Mouse (Mus musculus) c-Kit-positive CD71-positive TER-119-negative erythroid progenitor cells, embryonic 14.5 days (primary cell): ENCODE data around the gene Piezo1.
A peak's percentile ranks its signal among the peaks of the same experiment; 100 is the strongest.

ENCODE experiments used
- DNase-seq: peaks from one replicate; pipeline ENCODE4 v3.0.0-alpha.2; 2013; ENCODE audit warnings: low read depth

Gene Piezo1

GRCm38 (mm10) chr8:122457171-122457570, 94.0 kb downstream of the Piezo1 start:
- no peak for DNase-seq

GRCm38 (mm10) chr8:122454409-122454808, 96.7 kb downstream of the Piezo1 start:
- no peak for DNase-seq

- DNase-seq, result no peak
Measured at GRCm38 (mm10) chr8:122452154-122452553, 99.0 kb downstream of the Piezo1 start.

- DNase-seq, result no peak
Measured at GRCm38 (mm10) chr8:122451161-122451703, 99.9 kb downstream of the Piezo1 start.

- no peak for DNase-seq
Measured at GRCm38 (mm10) chr8:122445203-122445602, 105.9 kb downstream of the Piezo1 start.

GRCm38 (mm10) chr8:122444058-122444748, 106.9 kb downstream of the Piezo1 start:
- peak; percentile 77 for DNase-seq

- peak; percentile 98 for DNase-seq
Measured at GRCm38 (mm10) chr8:122443262-122444006, 107.7 kb downstream of the Piezo1 start, which contains the start of gene Mvd. Gene Mvd (minus strand): TSS chr8:122443422.

- DNase-seq, result no peak
Measured at GRCm38 (mm10) chr8:122442781-122443180, 108.3 kb downstream of the Piezo1 start.

GRCm38 (mm10) chr8:122442356-122442755, 108.8 kb downstream of the Piezo1 start:
- DNase-seq, result no peak

GRCm38 (mm10) chr8:122441326-122441725, 109.8 kb downstream of the Piezo1 start:
- no peak for DNase-seq

GRCm38 (mm10) chr8:122439336-122439735, 111.8 kb downstream of the Piezo1 start:
- DNase-seq, result no peak

GRCm38 (mm10) chr8:122437708-122438331, 113.3 kb downstream of the Piezo1 start:
- DNase-seq, result no peak

- DNase-seq, result no peak
Measured at GRCm38 (mm10) chr8:122436586-122437125, 114.5 kb downstream of the Piezo1 start.

GRCm38 (mm10) chr8:122436146-122436545, 115.0 kb downstream of the Piezo1 start:
- DNase-seq, result no peak

GRCm38 (mm10) chr8:122435375-122435774, 115.8 kb downstream of the Piezo1 start:
- no peak for DNase-seq

- no peak for DNase-seq
Measured at GRCm38 (mm10) chr8:122433269-122433905, 117.7 kb downstream of the Piezo1 start.

GRCm38 (mm10) chr8:122432443-122433268, 118.5 kb downstream of the Piezo1 start, which contains the start of gene Cyba:
Gene Cyba (minus strand): TSS chr8:122432930.
- peak; percentile 35 for DNase-seq
